Mouse (Mus musculus): Measurements from ENCODE around the gene Sobp. TPM values are rescaled to one million over a fixed set of nuclear protein-coding genes. Genes with fewer than 3 reads are reported as not detected.

Sobp gene
- polyA plus RNA-seq (2014; fragmentation: Illumina TruSeq; extraction: RNeasy Lipid Tissue Mini Kit (QIAGEN cat#74804); ENCODE audit: insufficient read depth, low read depth, low replicate concordance): 0.55 TPM

DNA sequence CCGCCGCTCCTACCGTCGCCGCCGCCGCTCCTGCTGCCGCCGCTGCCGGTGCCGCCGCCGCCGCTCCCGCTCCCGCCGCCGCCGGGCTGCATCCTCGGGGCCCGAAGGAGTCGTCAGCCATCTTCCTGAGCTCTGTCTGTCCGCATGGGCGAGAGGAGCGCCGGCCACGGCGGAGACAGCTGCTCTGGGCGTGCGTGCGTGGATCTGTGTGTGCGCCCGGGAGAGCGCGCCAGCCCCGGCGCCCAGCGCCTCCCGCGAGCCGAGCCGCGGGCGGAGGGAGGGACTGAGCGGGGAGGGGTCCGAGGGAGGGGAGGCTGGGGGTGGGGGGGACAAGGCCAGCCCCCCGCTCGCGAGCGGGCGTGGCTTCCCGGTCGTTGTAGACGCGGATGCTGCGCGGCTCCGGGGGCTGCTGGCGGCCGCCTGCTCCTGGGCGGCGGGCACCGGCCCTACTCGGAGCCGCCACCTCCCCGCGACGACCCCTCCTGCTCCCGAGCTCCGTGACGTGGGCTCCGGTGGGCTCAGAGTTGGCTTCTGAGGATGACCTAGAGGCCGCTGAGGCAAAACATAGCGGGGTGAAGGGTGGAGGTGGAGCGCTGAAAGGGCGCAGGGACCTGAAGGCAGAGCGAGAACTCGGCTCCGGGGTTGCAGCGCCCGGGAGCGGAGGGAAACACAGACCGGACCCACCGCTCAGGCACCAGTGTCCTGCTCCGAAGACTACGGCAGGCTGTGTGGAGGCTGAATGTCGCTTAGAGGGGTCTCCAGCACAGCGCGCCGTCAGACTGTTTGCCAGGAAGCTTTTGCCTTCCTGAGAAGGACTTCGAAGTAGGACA lies at the start of gene Sobp, which contains the start of gene 9030612E09Rik:
TSS of gene Sobp (minus strand) at position 205 of the 830 bp plus-strand sequence.
TSS of gene 9030612E09Rik (plus strand) at position 379 of the 830 bp plus-strand sequence.

DNA sequence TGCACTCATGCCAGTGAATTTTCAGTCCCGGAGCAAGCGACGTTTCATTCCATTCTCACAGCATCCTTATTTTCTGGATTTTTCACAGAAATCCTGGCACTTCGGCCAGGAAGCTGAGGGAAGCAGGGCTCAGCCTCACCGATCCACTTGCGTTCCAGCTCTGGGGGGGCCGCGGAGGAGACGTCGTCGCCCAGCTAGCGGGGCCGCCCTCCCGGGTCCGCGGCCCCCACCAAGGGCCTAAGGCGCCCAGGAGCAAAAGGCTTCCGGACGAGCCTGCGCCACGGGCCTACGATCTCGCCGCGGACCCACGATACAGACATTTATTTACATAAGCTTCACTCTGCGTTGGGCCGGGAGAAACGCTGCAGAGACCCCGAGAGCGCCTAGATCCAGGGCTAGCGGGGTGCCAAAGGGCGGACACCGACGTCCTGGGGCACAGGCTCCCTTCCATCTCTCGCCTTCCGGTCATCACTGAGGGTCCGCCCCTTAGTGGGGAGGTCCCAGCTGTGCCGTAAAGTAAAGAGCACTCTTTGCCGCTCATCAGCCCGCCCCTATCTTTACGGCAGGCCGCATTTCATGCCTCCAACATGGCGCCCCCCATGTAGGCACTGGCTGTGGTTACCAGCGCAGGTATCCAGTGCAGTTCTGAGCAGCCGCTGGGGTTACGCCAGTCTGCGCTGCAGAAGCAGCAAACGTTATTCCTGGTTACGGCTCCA lies 46.7 kb upstream of the Sobp start, which contains the start of gene Pdss2:
TSS of gene Pdss2 (plus strand) at position 577 of the 716 bp plus-strand sequence.

Other genes starting within 250 kb of the Sobp start
- not detected for gene 9030612E09Rik, start 174 bp upstream of the Sobp start, polyA plus RNA-seq (2014; fragmentation: Illumina TruSeq; extraction: RNeasy Lipid Tissue Mini Kit (QIAGEN cat#74804); ENCODE audit: insufficient read depth, low read depth, low replicate concordance)
- 2.6 TPM for gene Pdss2, start 47.0 kb upstream of the Sobp start, polyA plus RNA-seq (2014; fragmentation: Illumina TruSeq; extraction: RNeasy Lipid Tissue Mini Kit (QIAGEN cat#74804); ENCODE audit: insufficient read depth, low read depth, low replicate concordance)